Mouse (Mus musculus) heart, postnatal 0 days (tissue): ENCODE results near the gene Lrp1.

Source experiments
- CTCF ChIP-seq: IDR thresholded peaks from 2 replicates; pipeline ENCODE4 v1.5.1; 2016; ENCODE audit warnings: antibody characterized with exemption, control low read depth, low read depth
- EP300 ChIP-seq: IDR thresholded peaks from 2 replicates; pipeline ENCODE4 v1.6.1; 2016; ENCODE audit warnings: antibody characterized with exemption, low read depth

DNA sequence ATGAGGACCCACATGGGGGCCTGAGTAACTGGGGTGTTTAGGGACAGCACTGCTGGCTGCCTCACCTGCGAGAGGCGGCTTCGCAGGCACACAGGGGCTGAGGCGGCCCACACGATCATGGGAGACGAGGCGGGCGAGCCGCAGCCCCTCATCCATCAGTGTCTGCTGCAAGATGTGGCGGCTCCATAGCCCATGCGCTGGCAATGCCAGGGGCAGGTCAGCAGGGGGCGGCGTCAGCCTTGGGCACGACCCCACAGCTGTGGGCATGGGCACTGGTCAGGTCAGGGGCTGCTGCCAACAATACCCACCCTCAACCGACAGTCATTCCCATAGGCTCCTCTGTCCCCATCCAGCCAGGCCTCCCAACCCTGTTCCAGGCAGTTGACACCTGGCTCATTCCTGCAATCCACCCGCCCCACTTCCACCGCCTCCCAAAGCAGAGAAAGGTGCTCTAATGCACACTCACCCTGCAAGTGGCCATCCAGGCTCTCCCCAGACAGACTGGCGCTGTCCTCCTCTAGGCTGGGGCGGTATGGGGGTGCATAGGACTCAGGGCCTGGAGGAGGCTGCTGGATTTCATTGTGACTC lies 41.8 kb upstream of the Lrp1 start:
- TF ChIP-seq CTCF: no peak
- TF ChIP-seq EP300: no peak
